Mouse (Mus musculus) neural tube, embryonic 12.5 days (tissue): ENCODE results near the gene Gtf2e1. TPM values are rescaled to one million over a fixed set of nuclear protein-coding genes. Genes with fewer than 3 reads are reported as not detected.
A peak's percentile ranks its signal among the peaks of the same experiment; 100 is the strongest.

Experiments
- ATAC-seq: fragments of 200-750 bp; cut with Nextera tagmentation; 2 replicates; pipeline ENCODE4 v1.8.0; 2017; ENCODE audit warnings: low read depth, mild to moderate bottlenecking, moderate TSS enrichment, moderate library complexity; ENCODE audit not compliant: low FRiP score
- H3K27ac ChIP-seq: fragments of 300-500 bp; sonication (generic); 2 replicates; pipeline ENCODE4 v1.5.1; 2016
- H3K27me3 ChIP-seq: fragments of 300-500 bp; sonication (generic); replicated peaks from 2 replicates; pipeline ENCODE4 v1.6.1; 2016; ENCODE audit warnings: mild to moderate bottlenecking
- H3K36me3 ChIP-seq: fragments of 300-500 bp; sonication (generic); 2 replicates; pipeline ENCODE4 v1.6.1; 2016; ENCODE audit warnings: mild to moderate bottlenecking
- H3K4me1 ChIP-seq: fragments of 300-500 bp; sonication (generic); 2 replicates; pipeline ENCODE4 v1.6.1; 2016
- H3K4me2 ChIP-seq: fragments of 300-500 bp; sonication (generic); replicated peaks from 2 replicates; pipeline ENCODE4 v1.6.1; 2016; ENCODE audit warnings: mild to moderate bottlenecking
- H3K4me3 ChIP-seq: fragments of 300-500 bp; sonication (generic); 2 replicates; pipeline ENCODE4 v1.5.1; 2016
- H3K9ac ChIP-seq: fragments of 300-500 bp; sonication (generic); 2 replicates; pipeline ENCODE4 v1.6.1; 2016; ENCODE audit warnings: mild to moderate bottlenecking
- H3K9me3 ChIP-seq: fragments of 300-500 bp; sonication (generic); 2 replicates; pipeline ENCODE4 v1.6.1; 2016; ENCODE audit warnings: mild to moderate bottlenecking
- WGBS: fragments of 180-500 bp; shearing (Covaris S2); methylation state at CpG from one replicate; pipeline ENCODE4 v1.1.7; 2016; 5-methylcytosine and 5-hydroxymethylcytosine counted together
- polyA plus RNA-seq: library from polyadenylated mRNA; unstranded; fragments of >200 nt; fragmentation: Nextera tagmentation; extraction: Ambion mirVana; gene quantifications from 2 replicates; pipeline ENCODE4 v1.2.1, GENCODE M21; 2016

Gtf2e1 gene
- polyA plus RNA-seq, 1 experiment from 2014 or later = 37.6 TPM

- Histone ChIP-seq H3K36me3 (peaks cover 35% of the 10 kb centered on the region), H3K27me3 (no peaks in the 10 kb centered on the region), H3K4me1 (no peaks in the 10 kb centered on the region), H3K27ac (no peak overlapping the region), H3K4me2 (no peak overlapping the region), H3K9ac (no peak overlapping the region), H3K9me3 (no peaks in the 10 kb centered on the region), H3K4me3 (no peak overlapping the region)
- WGBS = 85% methylated on average over 6 of the region's 6 CpGs
- no peak for ATAC-seq
Measured at GRCm38 (mm10) chr16:37516376-37516993, 23.1 kb downstream of the Gtf2e1 start.

DNA sequence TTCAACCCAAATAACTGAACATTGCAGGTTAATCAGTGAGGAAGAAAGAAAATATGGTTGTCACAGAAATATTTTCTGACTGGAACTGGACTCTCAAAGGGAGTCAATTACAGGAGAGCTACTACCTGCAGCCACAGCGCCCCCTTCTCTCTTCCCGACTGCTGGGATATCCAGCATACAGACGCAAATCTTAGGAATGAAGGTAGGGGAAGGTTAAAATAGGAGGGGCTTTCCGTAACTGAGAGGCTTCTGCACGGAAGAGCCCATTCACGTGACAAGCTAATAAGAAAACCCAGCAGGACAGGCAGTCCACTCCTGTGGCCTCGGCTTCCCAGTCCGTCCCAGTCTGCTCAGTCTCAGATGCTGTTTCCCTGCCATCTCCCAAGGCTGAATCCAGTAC lies 24.9 kb downstream of the Gtf2e1 start:
- Histone ChIP-seq H3K36me3 (peaks cover 29% of the 10 kb centered on the region), H3K27me3 (no peaks in the 10 kb centered on the region), H3K9me3 (no peaks in the 10 kb centered on the region), H3K9ac (no peak overlapping the region), H3K4me3 (no peak overlapping the region), H3K27ac (no peak overlapping the region), H3K4me1 (no peaks in the 10 kb centered on the region), H3K4me2 (no peak overlapping the region)
- WGBS = 81% methylated on average over 8 of the region's 8 CpGs
- no peak for ATAC-seq

DNA sequence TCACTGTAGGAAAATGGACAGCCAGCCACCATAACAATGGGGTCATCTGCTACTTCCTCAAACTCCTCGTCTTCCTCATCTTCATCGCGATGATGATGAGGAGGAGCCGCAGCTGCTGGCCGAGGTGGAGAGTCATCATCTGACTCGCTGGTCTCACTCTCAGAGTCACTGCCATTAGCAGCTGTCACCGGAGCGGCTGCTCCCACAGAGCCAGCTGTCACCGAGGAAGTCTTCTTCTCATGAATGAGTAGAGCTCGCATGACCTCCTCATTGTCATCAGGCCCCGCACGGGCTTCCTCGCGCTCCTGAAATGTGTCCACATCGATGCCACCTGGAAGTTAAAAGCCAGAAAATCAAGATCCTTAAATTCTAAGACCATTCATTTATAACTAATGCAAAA lies 28.1 kb downstream of the Gtf2e1 start:
- 93% methylated on average over 15 of the region's 15 CpGs for WGBS
- Histone ChIP-seq H3K4me1 (no peaks in the 10 kb centered on the region), H3K27ac (no peak overlapping the region), H3K4me2 (no peak overlapping the region), H3K9ac (no peak overlapping the region), H3K4me3 (no peak overlapping the region), H3K9me3 (no peaks in the 10 kb centered on the region), H3K27me3 (no peaks in the 10 kb centered on the region), H3K36me3 (peaks cover 22% of the 10 kb centered on the region)
- ATAC-seq = no peak

DNA sequence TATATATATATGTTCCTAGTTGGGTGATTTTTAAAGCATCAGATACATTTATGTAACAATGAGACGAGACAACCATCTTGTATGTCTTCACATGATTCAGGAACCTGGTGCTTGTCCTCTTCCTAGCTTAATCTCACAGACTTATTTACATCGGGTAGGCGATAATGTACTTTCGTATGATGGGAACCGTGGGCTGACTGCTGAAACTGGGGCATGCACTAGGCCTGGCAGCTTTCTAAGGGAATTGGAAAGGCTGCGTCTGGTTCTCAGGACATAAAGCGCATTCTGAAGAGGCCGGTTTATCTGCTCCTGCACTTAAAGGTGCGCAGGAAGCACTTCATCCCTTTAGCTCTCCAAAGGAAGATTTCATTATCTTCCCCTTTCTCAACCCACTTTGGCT lies 32.8 kb downstream of the Gtf2e1 start:
- no peak overlapping the region for H3K4me2 ChIP-seq
- H3K27me3 ChIP-seq = no peaks in the 10 kb centered on the region
- H3K36me3 ChIP-seq = peaks cover 13% of the 10 kb centered on the region
- H3K9ac ChIP-seq = no peak overlapping the region
- H3K27ac ChIP-seq = no peak overlapping the region
- no peaks in the 10 kb centered on the region for H3K4me1 ChIP-seq
- H3K4me3 ChIP-seq = no peak overlapping the region
- H3K9me3 ChIP-seq = no peaks in the 10 kb centered on the region
- WGBS = 94% methylated on average over 9 of the region's 9 CpGs
- ATAC-seq = no peak

DNA sequence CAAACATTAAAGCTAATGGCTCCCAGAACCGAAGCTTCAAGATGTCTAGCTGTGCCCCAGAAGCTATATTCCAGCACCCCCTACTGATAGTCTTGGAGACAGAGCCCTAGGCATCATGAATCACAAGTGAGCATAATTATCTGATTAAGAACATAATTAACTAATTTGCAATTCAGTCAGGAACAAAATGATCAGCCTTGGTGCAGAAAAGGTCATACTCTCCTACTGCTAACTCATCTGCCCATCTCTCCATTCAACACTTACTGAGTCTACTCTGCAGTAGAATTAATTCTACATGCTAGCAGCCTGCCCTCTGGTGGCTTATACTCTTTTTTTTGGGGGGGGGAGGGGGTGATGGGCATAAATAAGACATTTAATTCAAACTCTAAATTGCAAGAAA lies 35.1 kb downstream of the Gtf2e1 start:
- ATAC-seq = no peak
- Histone ChIP-seq H3K4me2 (no peak overlapping the region), H3K27ac (no peak overlapping the region), H3K9me3 (no peaks in the 10 kb centered on the region), H3K27me3 (no peaks in the 10 kb centered on the region), H3K4me3 (no peak overlapping the region), H3K4me1 (no peaks in the 10 kb centered on the region), H3K36me3 (no peaks in the 10 kb centered on the region), H3K9ac (no peak overlapping the region)
- WGBS = 53% methylated on average over 1 of the region's 1 CpGs

DNA sequence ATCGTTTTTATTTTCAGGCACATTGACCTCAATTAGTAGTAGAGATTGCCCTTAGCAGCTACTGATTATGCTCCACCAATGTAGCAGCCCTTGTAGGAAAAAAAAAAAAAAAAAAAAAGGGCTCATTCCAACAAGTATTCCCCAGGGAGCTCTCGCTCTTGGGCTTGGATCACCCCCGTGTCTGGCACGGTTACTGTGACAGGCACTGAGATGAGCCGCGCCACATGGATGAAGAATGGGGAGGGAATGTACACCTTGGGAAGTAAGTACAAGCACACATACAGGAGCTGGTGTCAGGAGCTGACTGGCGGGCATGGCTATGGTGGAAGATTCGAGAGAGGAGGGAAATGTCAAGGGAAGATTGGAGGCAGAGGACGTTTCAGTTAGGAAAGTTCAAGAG lies 41.0 kb downstream of the Gtf2e1 start:
- no peak overlapping the region for H3K9ac ChIP-seq
- no peaks in the 10 kb centered on the region for H3K4me1 ChIP-seq
- no peak overlapping the region for H3K4me2 ChIP-seq
- no peak overlapping the region for H3K4me3 ChIP-seq
- ATAC-seq = no peak
- no peak overlapping the region for H3K27ac ChIP-seq
- no peaks in the 10 kb centered on the region for H3K9me3 ChIP-seq
- no peaks in the 10 kb centered on the region for H3K27me3 ChIP-seq
- 80% methylated on average over 9 of the region's 9 CpGs for WGBS
- H3K36me3 ChIP-seq = no peaks in the 10 kb centered on the region

- H3K9ac ChIP-seq = no peak overlapping the region
- no peaks in the 10 kb centered on the region for H3K36me3 ChIP-seq
- ATAC-seq = no peak
- H3K27me3 ChIP-seq = no peaks in the 10 kb centered on the region
- no peaks in the 10 kb centered on the region for H3K4me1 ChIP-seq
- no peak overlapping the region for H3K4me2 ChIP-seq
- no peaks in the 10 kb centered on the region for H3K9me3 ChIP-seq
- no peak overlapping the region for H3K4me3 ChIP-seq
- no peak overlapping the region for H3K27ac ChIP-seq
- 79% methylated on average over 6 of the region's 6 CpGs for WGBS
Measured at GRCm38 (mm10) chr16:37495017-37495416, 44.6 kb downstream of the Gtf2e1 start.

- H3K27ac ChIP-seq = no peak overlapping the region
Measured at GRCm38 (mm10) chr16:37486826-37487612, 52.6 kb downstream of the Gtf2e1 start.

GRCm38 (mm10) chr16:37478311-37479291 lies 61.0 kb downstream of the Gtf2e1 start:
- Histone ChIP-seq H3K36me3 (no peaks in the 10 kb centered on the region), H3K9me3 (no peaks in the 10 kb centered on the region), H3K4me1 (no peaks in the 10 kb centered on the region), H3K9ac (no peak overlapping the region), H3K4me2 (no peak overlapping the region), H3K4me3 (no peak overlapping the region), H3K27me3 (no peaks in the 10 kb centered on the region), H3K27ac (no peak overlapping the region)
- 73% methylated on average over 10 of the region's 10 CpGs for WGBS
- ATAC-seq = no peak

More at GRCm38 (mm10) chr16:37486826-37487612, 52.6 kb downstream of the Gtf2e1 start:
- H3K4me3 ChIP-seq = no peak overlapping the region
- ATAC-seq = peak; percentile 96
- peaks cover 3% of the 10 kb centered on the region; the same call in 1 of the 2 replicates for H3K4me1 ChIP-seq
- H3K27me3 ChIP-seq = no peaks in the 10 kb centered on the region
- no peaks in the 10 kb centered on the region for H3K9me3 ChIP-seq
- no peaks in the 10 kb centered on the region for H3K36me3 ChIP-seq
- no peak overlapping the region for H3K9ac ChIP-seq
- 27% methylated on average over 3 of the region's 3 CpGs for WGBS
- H3K4me2 ChIP-seq = no peak overlapping the region; the same call in 1 of the 2 replicates

GRCm38 (mm10) chr16:37472620-37473312 lies 66.8 kb downstream of the Gtf2e1 start:
- WGBS = 74% methylated on average over 5 of the region's 5 CpGs
- no peak overlapping the region for H3K27ac ChIP-seq
- H3K9me3 ChIP-seq = no peaks in the 10 kb centered on the region
- no peak for ATAC-seq
- H3K4me1 ChIP-seq = no peaks in the 10 kb centered on the region
- H3K27me3 ChIP-seq = no peaks in the 10 kb centered on the region
- H3K4me2 ChIP-seq = no peak overlapping the region
- no peak overlapping the region for H3K4me3 ChIP-seq
- no peaks in the 10 kb centered on the region for H3K36me3 ChIP-seq
- H3K9ac ChIP-seq = no peak overlapping the region

- 82% methylated on average over 3 of the region's 3 CpGs for WGBS
- no peak overlapping the region for H3K4me2 ChIP-seq
- no peaks in the 10 kb centered on the region for H3K9me3 ChIP-seq
- no peaks in the 10 kb centered on the region for H3K36me3 ChIP-seq
- H3K9ac ChIP-seq = no peak overlapping the region
- H3K27ac ChIP-seq = no peak overlapping the region
- ATAC-seq = no peak
- no peaks in the 10 kb centered on the region for H3K4me1 ChIP-seq
- H3K4me3 ChIP-seq = no peak overlapping the region
- H3K27me3 ChIP-seq = no peaks in the 10 kb centered on the region
Measured at GRCm38 (mm10) chr16:37469595-37469994, 70.0 kb downstream of the Gtf2e1 start.
